Mouse (Mus musculus) cerebellum, adult 2 months (tissue): ENCODE data around the gene Gm10799.
"Not testable (repeated sequence)": the region's sequence is repeated elsewhere in the genome, so short reads cannot be mapped to it uniquely, and the experiment has no call there.

Experiments used
- CTCF ChIP-seq: fragments of 200-500 bp; IDR thresholded peaks from 2 replicates; pipeline ENCODE4 v1.5.1; 2011; ENCODE audit warnings: low read depth, mild to moderate bottlenecking, control low read depth, low read length, moderate library complexity, borderline replicate concordance; ENCODE audit not compliant: insufficient read depth
- POLR2A ChIP-seq: fragments of 200-500 bp; IDR thresholded peaks from 2 replicates; pipeline ENCODE4 v1.6.1; 2011; ENCODE audit warnings: low read length, control low read depth, borderline replicate concordance; ENCODE audit not compliant: insufficient read depth

DNA sequence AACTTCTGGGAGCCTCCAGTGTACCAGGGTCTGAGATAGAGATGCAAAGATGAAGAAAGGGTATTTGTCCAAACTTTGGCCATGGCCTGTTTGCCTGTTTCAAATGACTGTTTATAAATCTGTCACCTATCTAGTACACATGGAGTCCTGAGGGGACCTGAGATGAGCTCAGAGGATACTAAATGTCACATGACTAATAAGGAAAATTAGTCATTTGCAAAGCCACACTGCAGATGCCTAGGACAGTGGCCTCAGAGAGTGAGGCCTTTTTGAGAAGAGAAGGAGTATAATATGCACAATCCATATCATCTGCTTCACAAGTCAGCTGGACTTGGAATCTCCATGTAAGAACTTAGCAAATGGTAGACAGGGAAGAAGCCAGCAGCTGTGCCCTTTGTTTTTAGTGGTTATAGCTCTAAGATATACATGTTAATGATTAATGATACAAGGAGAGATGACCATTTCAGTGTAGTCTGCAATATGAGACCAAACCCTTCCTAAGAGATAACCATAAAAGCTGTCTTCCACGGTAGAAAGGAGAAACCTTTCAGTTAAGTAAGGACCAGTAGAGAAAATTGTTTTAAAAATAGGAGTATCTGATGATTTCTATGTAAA is 13.2 kb upstream of the Gm10799 start:
- TF ChIP-seq CTCF, POLR2A: not testable (repeated sequence)
